Mouse (Mus musculus) E14TG2a.4 (cell line): ENCODE measurements at regions not wholly inside any gene's neighbourhood (a gene's known extent, or its start where the extent isn't known, plus 50 kb on each side); places are given as distances from the start of the nearest gene placed in this dataset.

Experiments used
- CTCF ChIP-seq: conservative IDR thresholded peaks from 2 replicates; pipeline ENCODE4 v1.5.1; 2014; ENCODE audit warnings: low read length
- POU5F1 ChIP-seq: IDR thresholded peaks from 2 replicates; pipeline ENCODE4 v1.6.1; 2014; ENCODE audit warnings: low read length, borderline replicate concordance

GRCm38 (mm10) chr13:53888411-53888810 lies 167.1 kb downstream of the Drd1 start:
- TF ChIP-seq CTCF: no peak
- no peak for TF ChIP-seq POU5F1
